Mouse (Mus musculus) hindbrain, embryonic 14.5 days (tissue): ENCODE data around the gene Cntfr. TPM values are rescaled to one million over a fixed set of nuclear protein-coding genes. Genes with fewer than 3 reads are reported as not detected.
A peak's percentile ranks its signal among the peaks of the same experiment; 100 is the strongest.

ENCODE experiments used
- ATAC-seq: fragments of 200-750 bp; cut with Nextera tagmentation; 2 replicates; pipeline ENCODE4 v1.8.0; 2017; ENCODE audit warnings: moderate number of reproducible peaks, mild to moderate bottlenecking, moderate TSS enrichment, moderate library complexity; ENCODE audit not compliant: low FRiP score
- DNase-seq: peaks from one replicate; pipeline ENCODE4 v3.0.0-alpha.2; 2015; ENCODE audit warnings: low spot score
- H3K27ac ChIP-seq: fragments of 300-500 bp; sonication (generic); 2 replicates; pipeline ENCODE4 v1.5.1; 2014; ENCODE audit warnings: mild to moderate bottlenecking, moderate library complexity
- H3K27me3 ChIP-seq: fragments of 300-500 bp; sonication (generic); 2 replicates; pipeline ENCODE4 v1.6.1; 2014; ENCODE audit warnings: mild to moderate bottlenecking, low read length, mixed read lengths; ENCODE audit not compliant: control insufficient read depth, insufficient read depth
- H3K36me3 ChIP-seq: fragments of 300-500 bp; sonication (generic); replicated peaks from 2 replicates; pipeline ENCODE4 v1.6.1; 2014; ENCODE audit not compliant: control insufficient read depth, insufficient read depth
- H3K4me1 ChIP-seq: fragments of 300-500 bp; sonication (generic); replicated peaks from 2 replicates; pipeline ENCODE4 v1.6.1; 2014; ENCODE audit warnings: antibody characterized with exemption, low read length, mixed read lengths; ENCODE audit not compliant: control insufficient read depth, insufficient read depth
- H3K4me2 ChIP-seq: fragments of 300-500 bp; sonication (generic); replicated peaks from 2 replicates; pipeline ENCODE4 v1.6.1; 2014; ENCODE audit warnings: mild to moderate bottlenecking, moderate library complexity
- H3K4me3 ChIP-seq: fragments of 300-500 bp; sonication (generic); replicated peaks from 2 replicates; pipeline ENCODE4 v1.5.1; 2014; ENCODE audit warnings: mild to moderate bottlenecking, low read length
- H3K9ac ChIP-seq: fragments of 300-500 bp; sonication (generic); 2 replicates; pipeline ENCODE4 v1.6.1; 2014
- H3K9me3 ChIP-seq: fragments of 300-500 bp; sonication (generic); 2 replicates; pipeline ENCODE4 v1.6.1; 2016; ENCODE audit warnings: low read length; ENCODE audit not compliant: control insufficient read depth
- WGBS: fragments of 180-500 bp; shearing (Covaris S2); extraction: QIAGEN DNeasy Blood & Tissue Kit; methylation state at CpG from one replicate; pipeline ENCODE4 v1.1.7; 2014; 5-methylcytosine and 5-hydroxymethylcytosine counted together
- polyA plus RNA-seq: library from polyadenylated mRNA; unstranded; fragments of >200 nt; fragmentation: Nextera tagmentation; extraction: Ambion mirVana; gene quantifications from 2 replicates; pipeline ENCODE4 v1.2.1, GENCODE M21; 2014

Gene Cntfr
- polyA plus RNA-seq, 1 experiment from 2014 or later: 21.8 TPM

GRCm38 (mm10) chr4:41731052-41731765 lies 34.3 kb upstream of the Cntfr start, which contains the start of gene Arid3c:
Gene Arid3c, minus strand, starts transcription at chr4:41731142.
- WGBS: 1% methylated on average over 50 of the region's 50 CpGs
- Histone ChIP-seq H3K27ac (no peak within 1 kb of the TSS), H3K36me3 (no peaks in the 10 kb centered on the region), H3K9me3 (no peaks in the 10 kb centered on the region), H3K4me3 (peak within 1 kb of the TSS; percentile 29), H3K4me2 (peak within 1 kb of the TSS; percentile 67), H3K4me1 (peaks cover 18% of the 10 kb centered on the region; the same call in 1 of the 2 replicates), H3K27me3 (peaks cover 67% of the 10 kb centered on the region), H3K9ac (peak within 1 kb of the TSS; percentile 40)
- DNase-seq: no peak
- ATAC-seq: no peak

DNA sequence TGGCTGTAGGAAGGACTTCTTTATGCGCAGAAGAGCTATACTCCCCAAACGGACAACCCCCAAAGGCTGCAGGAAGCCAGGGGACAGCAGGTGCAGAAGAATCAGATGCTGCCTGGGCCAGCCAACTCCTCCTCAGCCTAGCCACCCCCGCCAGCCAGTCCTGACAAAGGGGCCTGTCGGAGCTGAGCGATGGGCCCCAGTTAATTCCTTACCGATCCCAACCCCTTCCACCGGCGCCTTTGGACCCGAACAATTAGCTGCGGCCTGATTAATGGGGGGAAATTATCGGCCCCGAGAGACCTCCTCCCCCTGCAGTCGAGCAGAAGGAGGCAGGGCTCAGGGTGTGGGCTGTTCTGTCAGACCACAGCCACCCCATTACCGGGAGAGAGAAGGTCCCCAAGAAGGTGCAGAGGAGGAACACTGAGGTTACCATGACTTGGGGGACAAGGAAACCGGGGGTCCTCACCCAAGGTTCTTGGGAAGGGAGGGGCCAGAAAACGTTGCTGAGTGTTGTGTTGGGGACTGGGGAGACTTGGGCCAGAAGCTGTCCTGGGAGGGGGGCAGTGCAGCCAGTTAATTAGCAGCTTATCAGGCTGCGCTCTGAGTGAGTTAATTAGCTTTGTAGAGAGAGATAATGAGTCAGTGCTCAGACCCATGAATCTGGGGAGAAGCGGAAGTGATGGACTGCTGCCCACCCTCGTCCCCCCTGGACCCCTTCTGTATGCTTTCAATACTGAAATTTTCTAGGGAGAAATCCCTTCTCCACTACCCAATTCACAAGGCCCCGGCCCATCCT lies 30.1 kb upstream of the Cntfr start:
- H3K4me1 ChIP-seq: peaks cover 29% of the 10 kb centered on the region
- 10% methylated on average over 20 of the region's 20 CpGs for WGBS
- H3K9me3 ChIP-seq: no peaks in the 10 kb centered on the region
- no peak for ATAC-seq
- H3K9ac ChIP-seq: no peak overlapping the region; the same call in 1 of the 2 replicates
- H3K4me3 ChIP-seq: no peak overlapping the region
- no peaks in the 10 kb centered on the region for H3K36me3 ChIP-seq
- 0 out of 2 replicates have a peak overlapping the region, but pooled peaks have one; percentile 42 for H3K4me2 ChIP-seq
- H3K27me3 ChIP-seq: peaks cover 78% of the 10 kb centered on the region
- no peak for DNase-seq
- H3K27ac ChIP-seq: peak overlapping the region; percentile 5; the same call in 1 of the 2 replicates

GRCm38 (mm10) chr4:41722918-41723351 lies 26.0 kb upstream of the Cntfr start, which contains the start of gene Dctn3:
Gene Dctn3, minus strand, starts transcription at chr4:41723170.
- H3K27me3 ChIP-seq: peaks cover 42% of the 10 kb centered on the region
- H3K9ac ChIP-seq: peak within 1 kb of the TSS; percentile 84
- peaks cover 26% of the 10 kb centered on the region for H3K36me3 ChIP-seq
- H3K4me3 ChIP-seq: peak within 1 kb of the TSS; percentile 66
- H3K4me2 ChIP-seq: peak within 1 kb of the TSS; percentile 84
- peaks cover 26% of the 10 kb centered on the region for H3K4me1 ChIP-seq
- no peaks in the 10 kb centered on the region for H3K9me3 ChIP-seq
- peak within 1 kb of the TSS; percentile 59 for H3K27ac ChIP-seq
- WGBS: under 1% methylated on average over 27 of the region's 27 CpGs
- ATAC-seq: peak; percentile 95
- peak; percentile 96 for DNase-seq

- Histone ChIP-seq H3K9me3 (no peaks in the 10 kb centered on the region), H3K9ac (no peak overlapping the region), H3K27ac (no peak overlapping the region), H3K4me3 (no peak overlapping the region), H3K4me2 (no peak overlapping the region), H3K4me1 (peaks cover 24% of the 10 kb centered on the region), H3K36me3 (peaks cover 55% of the 10 kb centered on the region), H3K27me3 (no peaks in the 10 kb centered on the region)
- no peak for ATAC-seq
- DNase-seq: no peak
- WGBS: 68% methylated on average over 6 of the region's 6 CpGs
Observed at GRCm38 (mm10) chr4:41716834-41717233, 19.9 kb upstream of the Cntfr start.

DNA sequence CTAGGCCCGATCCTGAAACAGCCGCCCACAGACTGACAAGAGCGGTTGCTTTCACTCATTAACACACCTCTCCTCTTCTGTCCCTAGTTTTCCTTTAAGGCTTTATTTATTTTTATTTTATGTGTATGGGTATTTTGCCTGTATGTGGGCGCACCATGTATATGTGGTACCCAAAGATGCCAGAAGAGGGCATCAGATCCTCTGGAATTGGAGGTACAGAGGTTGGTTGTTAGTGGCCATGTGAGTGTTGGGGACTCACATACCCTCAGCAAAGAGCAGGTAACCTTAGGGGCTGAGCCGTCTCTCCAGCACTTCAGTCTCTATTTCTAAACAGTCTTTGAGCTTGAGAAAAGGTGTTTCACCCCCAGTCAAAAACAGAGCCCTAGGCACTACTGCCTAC lies 18.7 kb upstream of the Cntfr start:
- Histone ChIP-seq H3K4me1 (peaks cover 26% of the 10 kb centered on the region), H3K4me3 (no peak overlapping the region), H3K27ac (no peak overlapping the region), H3K4me2 (no peak overlapping the region), H3K27me3 (no peaks in the 10 kb centered on the region), H3K9ac (no peak overlapping the region), H3K36me3 (peaks cover 52% of the 10 kb centered on the region), H3K9me3 (no peaks in the 10 kb centered on the region)
- ATAC-seq (no peak), DNase-seq (no peak)
- WGBS: 90% methylated on average over 5 of the region's 5 CpGs

- Histone ChIP-seq H3K9me3 (no peaks in the 10 kb centered on the region), H3K4me3 (no peak overlapping the region), H3K4me2 (no peak overlapping the region), H3K4me1 (peaks cover 26% of the 10 kb centered on the region), H3K36me3 (peaks cover 47% of the 10 kb centered on the region), H3K9ac (no peak overlapping the region), H3K27me3 (no peaks in the 10 kb centered on the region), H3K27ac (no peak overlapping the region)
- ATAC-seq (no peak), DNase-seq (no peak)
- 84% methylated on average over 8 of the region's 8 CpGs for WGBS
Observed at GRCm38 (mm10) chr4:41715082-41715481, 18.2 kb upstream of the Cntfr start.

DNA sequence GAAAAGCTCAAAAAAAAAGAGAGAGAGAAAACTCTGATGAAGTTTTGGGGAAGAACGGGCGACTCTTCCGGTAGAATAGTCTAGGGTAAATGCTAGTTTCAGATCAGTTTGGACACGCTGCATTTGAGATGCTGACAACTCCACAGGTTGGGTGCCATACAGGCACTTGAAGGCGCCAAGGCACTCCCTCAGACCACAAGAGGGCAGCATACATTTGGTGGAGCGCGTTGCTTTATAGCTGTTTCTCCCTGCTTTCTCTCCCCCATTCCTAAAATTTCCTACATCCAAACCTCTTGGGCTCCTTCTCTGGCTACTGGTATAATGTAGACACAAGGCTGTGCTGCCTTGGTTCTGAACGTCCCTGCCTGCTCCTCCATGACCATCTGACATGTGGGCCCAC lies 17.4 kb upstream of the Cntfr start:
- Histone ChIP-seq H3K9me3 (no peaks in the 10 kb centered on the region), H3K4me3 (peak overlapping the region; percentile 79), H3K27me3 (no peaks in the 10 kb centered on the region), H3K9ac (no peak overlapping the region), H3K4me2 (peak overlapping the region; percentile 81), H3K27ac (no peak overlapping the region), H3K36me3 (peaks cover 39% of the 10 kb centered on the region), H3K4me1 (peaks cover 26% of the 10 kb centered on the region)
- ATAC-seq (no peak; the same call in 1 of the 2 replicates), DNase-seq (peak; percentile 85)
- WGBS: 15% methylated on average over 8 of the region's 8 CpGs

DNA sequence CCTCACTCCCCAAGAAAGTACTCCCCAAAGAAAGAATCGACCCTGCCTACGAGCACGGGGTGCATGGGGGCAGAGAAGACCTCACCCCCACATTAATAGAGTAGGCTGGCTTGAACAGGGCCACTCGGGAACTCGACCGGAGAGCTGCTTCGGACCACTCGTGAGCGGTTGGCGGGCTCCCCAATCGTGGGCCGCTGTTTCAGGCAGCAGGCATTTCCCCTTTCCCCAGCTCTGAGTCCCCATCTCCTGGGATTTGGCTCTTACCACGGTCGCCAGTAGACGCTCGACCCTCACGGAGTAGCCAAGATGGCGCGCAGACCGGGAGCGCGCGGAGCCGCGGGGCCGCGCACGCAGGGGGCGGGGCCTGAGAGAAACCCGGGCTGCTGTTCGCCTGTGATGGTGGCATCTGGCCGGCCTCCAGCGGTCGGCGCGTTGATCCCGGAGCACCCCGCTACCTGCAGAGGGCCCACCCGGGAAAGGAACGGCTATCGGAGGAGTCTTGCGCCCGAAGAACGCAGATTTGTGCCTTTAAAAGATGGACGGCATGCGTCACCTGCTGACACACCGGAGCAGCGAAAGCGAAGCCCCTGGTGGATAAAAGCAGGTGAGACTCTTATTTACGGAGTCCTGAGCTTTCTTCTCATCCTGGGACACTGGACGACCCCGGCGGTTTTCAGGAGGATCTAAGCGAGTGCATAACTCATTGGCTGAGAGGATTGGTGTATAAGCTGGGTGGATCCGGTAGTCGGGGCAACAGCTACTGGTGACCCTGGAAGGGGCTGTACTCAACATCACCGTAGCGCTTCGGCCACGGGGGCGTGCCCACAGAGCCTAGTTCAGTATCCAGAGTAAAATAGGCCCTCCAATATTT lies 16.5 kb upstream of the Cntfr start, which contains the start of gene Rpp25l:
Gene Rpp25l (minus strand): TSS at position 338 of the 871 bp plus-strand sequence.
- under 1% methylated on average over 61 of the region's 61 CpGs for WGBS
- H3K27me3 ChIP-seq: no peaks in the 10 kb centered on the region
- H3K27ac ChIP-seq: peak within 1 kb of the TSS; percentile 77
- H3K4me2 ChIP-seq: peak within 1 kb of the TSS; percentile 81
- ATAC-seq (peak; percentile 77), DNase-seq (peak; percentile 88)
- no peaks in the 10 kb centered on the region for H3K9me3 ChIP-seq
- H3K4me1 ChIP-seq: peaks cover 26% of the 10 kb centered on the region
- H3K9ac ChIP-seq: peak within 1 kb of the TSS; percentile 93
- H3K36me3 ChIP-seq: peaks cover 33% of the 10 kb centered on the region
- peak within 1 kb of the TSS; percentile 79 for H3K4me3 ChIP-seq
